Mouse (Mus musculus): Measurements from ENCODE around the gene Arfrp1.

DNA sequence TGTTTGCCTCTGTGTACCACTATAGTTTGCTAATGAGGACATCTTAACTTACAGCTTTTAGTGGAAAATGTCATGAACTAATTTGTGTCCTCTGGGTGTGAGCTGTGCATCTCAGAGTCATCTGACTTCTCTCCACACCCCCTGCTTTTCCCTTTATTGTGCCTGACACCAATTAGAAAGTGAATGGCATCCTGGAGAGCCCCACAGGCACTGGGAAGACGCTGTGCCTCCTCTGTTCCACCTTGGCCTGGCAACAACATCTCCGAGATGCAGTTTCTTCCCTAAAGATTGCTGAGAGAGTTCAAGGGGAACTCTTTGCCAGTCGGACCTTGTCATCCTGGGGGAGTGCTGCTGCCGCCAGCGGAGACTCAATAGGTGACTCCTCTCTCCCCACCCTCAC, 43.1 kb downstream of the Arfrp1 start:
- TF ChIP-seq POLR2A (IDR thresholded peaks at IDR 0.05; ENCODE audit: insufficient read length, low read depth) (no peak), TCF3 (IDR thresholded peaks at IDR 0.05; ENCODE audit: insufficient read length, low read depth) (no peak), POLR2AphosphoS2 (IDR thresholded peaks at IDR 0.05; ENCODE audit: insufficient read length, low read depth) (no peak), MYOD1 (IDR thresholded peaks at IDR 0.05; ENCODE audit: control insufficient read depth in 1 of 3, insufficient read length in 2 of 3, low read depth in 2 of 3) (no peak), TCF12 (IDR thresholded peaks at IDR 0.05; ENCODE audit: insufficient read depth, poor library complexity, severe bottlenecking) (no peak), E2F4 (IDR thresholded peaks at IDR 0.05; ENCODE audit: insufficient read depth) (no peak)
